Mouse (Mus musculus): Measurements from ENCODE around the gene Rab3ip.

DNA sequence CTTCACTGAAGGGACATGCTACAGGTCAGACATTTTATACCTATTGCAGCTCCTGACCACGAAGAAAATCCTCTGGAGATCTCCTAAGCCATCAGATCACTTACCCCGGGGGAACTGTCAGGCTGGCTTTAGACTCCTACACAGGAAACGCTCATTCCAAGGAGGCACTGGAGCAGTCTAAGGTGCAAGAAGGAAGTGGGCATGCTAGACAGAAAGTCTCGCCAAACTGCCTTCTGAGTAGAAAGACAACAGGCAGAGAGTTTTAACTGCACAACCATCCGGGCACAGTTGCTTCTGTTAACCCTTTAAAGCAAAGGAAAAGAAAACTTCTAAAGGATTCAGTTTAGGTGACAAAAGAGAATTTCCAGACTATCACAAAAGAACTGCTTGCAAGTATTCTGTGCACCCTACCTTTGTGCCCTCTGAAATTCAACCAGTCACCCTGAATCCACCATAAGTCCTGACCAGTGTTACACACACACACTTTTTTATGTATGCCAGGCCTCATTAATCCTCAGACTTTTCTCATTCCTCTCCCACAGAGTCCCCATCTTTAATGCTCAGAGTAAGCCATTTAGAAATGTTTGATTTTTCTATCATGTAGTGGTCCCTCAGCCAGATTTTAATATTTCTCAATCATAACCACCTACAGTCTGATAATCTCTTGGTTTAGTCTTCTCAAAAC lies 7.4 kb upstream of the Rab3ip start:
- TF ChIP-seq ZC3H11A (IDR thresholded peaks at IDR 0.05; ENCODE audit: borderline replicate concordance, low read depth, low read length) (no peak), MAFK (IDR thresholded peaks at IDR 0.05; ENCODE audit: insufficient read depth, low read depth, low read length) (no peak)

Measured in ES-E14 (cell line).